Mouse (Mus musculus): Measurements from ENCODE around the gene Krt222.

- TF ChIP-seq CTCF (IDR thresholded peaks at IDR 0.05; ENCODE audit: extremely low read depth, insufficient read length, insufficient replicate concordance, low read depth, low read length): no peak
- TF ChIP-seq POLR2A (IDR thresholded peaks at IDR 0.05; ENCODE audit: low read depth, low read length): no peak
Observed at GRCm38 (mm10) chr11:99223310-99223709, 20.6 kb downstream of the Krt222 start.

All from small intestine, adult 2 months (tissue).